Mouse (Mus musculus) ovary, postnatal 36 days (tissue): ENCODE measurements at regions not wholly inside any gene's neighbourhood (a gene's known extent, or its start where the extent isn't known, plus 50 kb on each side); places are given as distances from the start of the nearest gene placed in this dataset.

Experiments used
- DNase-seq: peaks from one replicate; pipeline ENCODE4 v3.0.0; 2022; ENCODE audit warnings: low spot score, mixed read lengths

DNA sequence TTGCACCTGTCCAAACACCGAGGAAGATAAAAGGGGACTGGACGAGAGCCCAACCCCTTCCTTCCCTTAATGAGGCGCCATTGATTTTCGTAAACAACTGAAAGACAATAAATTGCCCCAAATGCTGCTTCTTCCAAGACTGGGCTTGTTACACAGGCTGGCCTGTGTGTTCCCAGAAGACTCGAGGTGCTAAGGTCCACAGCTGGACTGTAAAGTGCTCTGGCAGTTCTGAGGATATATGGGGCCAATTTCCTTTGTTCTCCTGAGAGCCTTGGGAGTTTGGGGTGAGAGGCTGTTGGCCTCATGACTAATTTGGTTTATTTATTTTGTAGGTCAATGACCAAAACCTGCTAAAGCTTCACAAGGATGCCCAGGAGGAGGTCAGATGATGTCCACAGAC lies 377.3 kb upstream of the Prickle1 start:
- no peak for DNase-seq

DNA sequence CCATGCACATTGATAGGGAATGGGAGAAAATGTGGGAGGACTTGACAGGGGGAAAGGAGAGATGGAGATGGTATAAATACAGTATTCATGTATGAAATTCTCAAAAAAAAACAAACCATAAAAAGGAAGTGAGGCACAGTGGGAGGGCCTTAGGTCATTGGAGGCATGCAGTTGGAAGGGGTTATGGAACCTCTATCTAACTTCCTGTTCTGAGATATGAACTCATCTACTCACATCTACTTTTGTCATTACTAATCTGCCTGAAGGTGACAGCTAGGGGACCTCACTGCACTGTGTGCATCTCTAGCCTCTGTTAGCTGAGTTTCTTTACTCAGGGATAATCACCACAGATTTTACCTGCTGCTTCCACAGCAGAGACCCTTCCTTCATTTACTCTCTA lies 366.3 kb upstream of the Prickle1 start:
- DNase-seq = no peak

DNA sequence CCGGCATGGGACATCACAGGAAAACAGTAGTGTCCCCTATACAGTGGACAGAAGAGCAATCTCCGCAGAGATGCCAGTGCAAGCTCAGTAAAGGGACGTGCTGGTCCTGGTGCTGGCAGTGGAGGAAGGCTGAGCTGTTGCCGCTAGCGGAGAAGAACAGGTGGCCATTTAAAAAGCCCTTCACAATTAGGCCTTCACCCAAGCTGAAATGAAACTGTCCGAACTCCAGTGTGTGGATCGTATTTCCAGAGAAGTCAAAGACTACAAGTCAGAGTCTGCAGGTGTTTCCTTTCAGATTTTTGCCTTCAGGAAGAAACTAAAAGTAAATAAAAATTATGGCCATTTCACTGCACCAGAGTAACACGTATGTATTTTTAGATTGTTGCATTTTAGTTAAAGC lies 364.2 kb upstream of the Prickle1 start:
- no peak for DNase-seq

DNA sequence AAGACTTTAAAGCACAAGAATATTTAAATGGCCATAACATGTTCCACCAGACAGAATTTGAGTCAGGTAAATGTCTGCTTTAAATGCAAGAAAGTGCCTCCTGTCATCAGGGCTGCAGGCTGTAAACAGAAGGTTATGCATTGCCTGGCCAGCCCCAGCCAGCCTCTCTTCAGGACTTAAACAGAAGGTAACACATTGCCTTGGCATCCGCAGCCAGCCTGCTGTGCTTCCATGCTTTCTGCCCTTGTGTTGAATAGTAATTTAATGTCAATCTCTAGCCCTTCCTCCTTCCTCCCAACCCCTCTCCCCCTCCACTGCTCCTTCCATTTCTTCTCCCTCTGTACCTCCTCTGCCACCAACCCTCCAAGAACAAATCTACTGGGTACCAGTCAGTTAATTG lies 362.4 kb upstream of the Prickle1 start:
- no peak for DNase-seq

DNA sequence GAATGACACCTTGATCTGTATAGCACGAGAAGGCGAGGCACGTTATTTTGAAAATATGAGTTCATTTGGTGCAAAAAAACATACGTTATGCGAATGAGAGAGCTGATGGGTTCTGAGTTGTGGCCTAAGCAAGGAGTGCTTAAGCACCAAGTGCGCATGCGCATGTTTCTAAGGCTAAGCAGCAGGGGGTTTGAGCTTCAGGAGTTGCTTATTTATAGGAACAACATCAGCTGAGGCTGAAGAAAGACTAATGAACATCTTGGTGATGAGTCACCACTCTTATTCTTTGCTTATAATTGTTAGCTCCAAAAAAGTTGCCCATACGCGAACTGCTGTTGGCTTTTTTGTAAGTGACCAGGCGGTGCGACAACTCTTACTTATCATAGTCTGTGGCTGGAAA lies 361.1 kb upstream of the Prickle1 start:
- no peak for DNase-seq

DNA sequence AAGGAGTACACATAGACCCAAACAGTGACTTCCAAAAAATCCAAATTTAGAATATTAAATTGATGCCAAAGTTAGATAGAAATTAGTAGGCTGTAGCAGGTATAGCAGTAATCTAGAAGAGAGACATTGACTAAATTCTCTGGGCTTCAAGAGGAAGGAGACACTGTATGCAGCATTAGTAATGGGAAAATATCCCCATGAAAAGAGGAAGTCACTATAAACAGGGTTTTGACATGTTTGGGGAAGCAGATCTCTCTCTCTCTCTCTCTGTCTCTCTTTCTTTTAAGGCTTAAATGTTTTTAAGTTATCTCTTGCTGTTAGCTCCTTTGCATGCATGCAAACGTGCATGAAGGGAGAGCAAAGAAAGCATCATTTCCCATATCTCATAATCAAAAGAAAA lies 357.9 kb upstream of the Prickle1 start:
- DNase-seq = no peak

DNA sequence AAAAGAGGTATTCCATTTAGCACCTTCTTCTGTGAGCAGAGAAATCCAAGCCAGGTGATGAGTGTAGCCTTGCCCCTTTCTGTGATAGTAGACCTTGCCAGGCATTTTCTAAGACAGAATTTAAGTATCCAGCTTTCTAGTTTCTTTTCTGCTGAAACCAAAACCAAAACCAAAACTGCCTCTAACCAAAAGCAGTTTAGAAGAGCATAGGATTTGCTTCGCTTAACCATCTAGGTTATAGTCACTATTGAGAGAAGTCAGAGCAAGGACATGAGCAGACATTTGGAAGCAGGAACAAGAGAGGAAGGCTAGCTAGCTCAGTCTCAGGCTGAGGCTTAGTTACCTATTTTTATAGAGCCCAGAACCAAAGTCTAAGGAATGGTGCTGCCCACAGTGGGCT lies 354.8 kb upstream of the Prickle1 start:
- DNase-seq = no peak

DNA sequence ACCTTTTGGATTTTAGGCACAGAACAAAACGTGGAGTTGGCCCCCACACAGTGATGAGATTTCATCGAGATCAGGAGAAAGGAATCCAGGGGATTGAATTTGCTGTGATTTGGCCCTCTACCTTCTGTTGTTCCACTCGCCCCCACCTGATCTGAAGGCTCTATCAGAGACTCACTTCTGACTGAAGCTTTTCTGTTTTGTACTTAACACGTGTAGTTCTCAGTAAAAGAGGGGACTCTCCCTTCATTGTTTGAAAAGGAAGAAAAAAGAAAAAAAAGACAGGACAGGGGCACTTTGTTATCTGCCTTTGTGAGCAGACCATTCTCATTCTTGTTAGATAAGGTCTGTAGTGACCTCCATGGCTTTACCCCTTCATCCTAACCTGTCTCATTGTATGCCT lies 353.2 kb upstream of the Prickle1 start:
- no peak for DNase-seq

DNA sequence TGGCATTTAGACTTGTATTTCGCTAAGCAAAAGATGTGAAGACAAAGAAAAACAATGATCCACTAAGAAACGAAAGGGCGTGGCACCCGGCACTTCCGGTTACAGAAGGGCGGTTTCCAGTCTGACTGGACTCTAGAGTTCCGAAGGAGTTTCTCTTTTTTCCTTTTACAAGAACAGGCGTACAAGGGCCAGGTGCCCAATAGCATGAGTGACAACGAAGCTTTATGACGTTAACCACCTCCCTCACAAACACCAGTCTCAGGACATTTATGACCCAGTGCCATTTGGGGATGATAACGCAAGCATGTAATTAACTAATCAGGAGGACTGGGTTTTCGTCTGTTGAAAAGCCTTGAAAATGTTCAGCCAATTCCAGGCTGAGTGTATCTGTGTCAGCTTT lies 347.9 kb upstream of the Prickle1 start:
- no peak for DNase-seq

DNA sequence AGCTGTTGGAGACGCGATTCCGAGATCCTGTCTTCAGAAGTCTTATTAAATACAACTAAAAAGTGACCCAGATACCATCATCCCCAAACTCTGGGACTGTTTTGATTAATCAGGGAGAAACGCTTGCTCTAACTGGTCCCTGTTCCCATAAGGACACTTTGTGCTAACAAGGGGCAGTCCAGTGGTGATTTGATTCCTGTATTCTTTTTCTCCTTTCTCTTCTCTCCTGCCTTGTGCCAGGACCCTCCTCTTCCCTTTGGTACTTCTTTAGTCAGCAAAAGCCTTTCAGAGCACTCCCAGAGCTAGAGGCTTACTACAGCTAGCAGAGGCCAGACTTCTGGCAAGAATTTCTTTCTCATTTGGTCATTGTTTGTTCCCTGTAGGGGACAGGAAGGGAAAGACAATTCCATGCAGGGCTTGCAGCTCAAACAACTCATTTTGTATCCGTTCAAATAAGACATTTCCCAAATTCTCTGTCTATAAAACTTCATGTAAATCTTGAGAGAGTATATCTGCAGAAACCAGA lies 337.3 kb upstream of the Prickle1 start:
- no peak for DNase-seq

DNA sequence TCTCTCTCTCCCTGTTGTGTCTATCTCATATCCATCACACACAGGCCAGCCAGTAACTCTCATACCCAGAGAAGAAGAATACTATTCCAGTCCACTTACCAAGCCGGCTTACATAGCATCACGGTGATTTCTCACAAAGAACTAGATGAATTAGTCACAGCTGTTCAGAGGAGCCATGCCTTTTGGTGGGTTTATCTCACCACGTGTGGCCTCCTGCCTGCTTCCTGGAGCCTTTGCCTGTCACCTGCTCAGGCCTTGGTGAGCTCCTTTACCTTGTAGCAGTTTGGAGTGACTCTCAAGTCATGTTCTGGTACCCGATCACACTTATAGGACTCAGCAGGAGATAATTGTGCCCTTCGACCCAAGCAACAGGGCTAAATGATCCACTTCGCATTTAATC lies 331.2 kb upstream of the Prickle1 start:
- DNase-seq = no peak

DNA sequence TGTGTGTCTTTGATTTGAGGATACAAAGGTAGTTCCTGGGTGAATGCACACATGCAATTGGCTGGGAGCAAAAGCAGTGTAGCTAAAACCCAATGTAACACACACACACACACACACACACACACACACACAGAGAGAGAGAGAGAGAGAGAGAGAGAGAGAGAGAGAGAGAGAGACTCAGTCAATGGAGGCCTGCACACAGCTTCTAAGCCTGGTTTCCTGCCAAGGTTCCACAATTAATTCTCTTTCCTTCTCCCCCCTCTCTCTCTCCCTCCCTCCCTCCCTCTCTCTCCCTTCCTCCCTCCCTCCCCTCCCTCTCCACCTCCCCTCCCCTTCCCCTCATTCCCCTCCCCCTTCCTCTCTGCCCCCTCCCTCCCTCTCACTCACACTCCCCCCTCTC lies 330.6 kb upstream of the Prickle1 start:
- no peak for DNase-seq

DNA sequence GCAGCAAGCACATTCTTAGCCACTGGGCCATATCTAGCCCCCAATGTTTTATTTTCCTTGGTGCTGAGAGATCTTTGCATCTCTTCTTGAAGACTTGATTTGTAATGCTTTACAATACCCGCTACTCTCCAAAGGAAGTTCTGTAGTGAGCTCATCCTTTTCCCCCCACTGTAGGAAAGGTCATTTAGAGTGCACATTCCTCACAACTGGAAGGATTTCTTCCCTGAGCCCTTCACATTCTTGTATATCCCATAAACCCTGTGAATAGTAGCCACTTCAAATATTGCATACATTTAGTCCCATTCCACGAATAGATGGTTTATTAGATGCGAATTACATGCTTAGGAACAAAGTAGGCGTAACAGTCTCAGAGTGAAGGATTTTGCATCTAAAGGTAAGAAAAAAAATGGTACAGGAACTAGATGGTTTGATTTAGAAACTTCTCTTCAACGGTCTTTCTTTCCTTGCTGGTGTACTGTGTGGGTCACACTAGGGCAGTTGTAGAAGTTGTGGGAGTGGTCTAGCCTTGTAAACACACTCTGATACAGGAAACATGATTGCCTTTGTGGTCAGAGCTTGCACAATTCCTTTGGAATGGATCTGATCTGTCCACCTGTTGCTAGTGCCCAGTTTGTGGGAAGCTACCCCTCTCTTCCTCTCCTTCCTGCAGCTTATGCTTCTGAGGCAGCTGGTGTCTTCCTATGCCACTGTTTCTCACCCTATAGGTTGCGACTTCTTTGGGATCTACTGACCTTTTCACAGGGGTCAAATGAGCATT lies 326.0 kb upstream of the Prickle1 start:
- no peak for DNase-seq

DNA sequence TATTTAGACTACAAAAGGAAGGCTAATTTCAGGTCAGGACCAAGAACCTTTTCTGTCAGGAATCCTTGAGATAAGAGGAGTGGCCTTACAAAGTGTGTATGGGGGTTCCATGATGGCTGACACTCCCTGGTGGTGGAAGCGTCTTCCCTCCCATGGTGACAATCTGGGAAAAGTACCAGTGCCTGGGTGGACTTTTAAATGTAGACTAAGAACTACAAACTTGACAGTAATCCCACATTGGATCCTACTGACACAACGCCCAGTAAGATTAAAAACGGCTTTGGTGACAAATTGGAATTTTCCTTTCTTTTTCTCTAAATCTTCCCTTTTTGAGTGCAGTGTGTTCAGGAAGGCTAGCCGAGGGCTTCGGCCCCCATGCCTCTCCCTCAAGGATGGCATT lies 325.3 kb upstream of the Prickle1 start:
- no peak for DNase-seq

DNA sequence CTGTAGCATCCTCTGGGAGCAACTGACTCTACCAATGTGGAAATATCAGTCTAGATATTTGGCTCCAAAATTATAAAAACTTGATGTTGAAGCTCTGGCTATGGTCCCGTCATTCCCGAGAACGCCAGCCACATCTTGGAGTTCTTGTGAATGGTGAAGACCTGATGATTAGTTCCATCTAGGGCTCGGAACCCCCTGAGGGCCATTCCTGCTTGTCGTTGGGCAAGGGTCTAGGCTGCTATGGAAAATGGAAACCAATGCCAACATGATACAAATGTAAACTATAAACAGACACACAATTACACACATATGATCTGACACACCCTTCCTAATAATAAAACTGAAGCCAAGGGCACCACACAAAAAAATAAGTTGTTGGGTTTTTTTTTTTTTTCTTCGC lies 323.9 kb upstream of the Prickle1 start:
- no peak for DNase-seq

DNA sequence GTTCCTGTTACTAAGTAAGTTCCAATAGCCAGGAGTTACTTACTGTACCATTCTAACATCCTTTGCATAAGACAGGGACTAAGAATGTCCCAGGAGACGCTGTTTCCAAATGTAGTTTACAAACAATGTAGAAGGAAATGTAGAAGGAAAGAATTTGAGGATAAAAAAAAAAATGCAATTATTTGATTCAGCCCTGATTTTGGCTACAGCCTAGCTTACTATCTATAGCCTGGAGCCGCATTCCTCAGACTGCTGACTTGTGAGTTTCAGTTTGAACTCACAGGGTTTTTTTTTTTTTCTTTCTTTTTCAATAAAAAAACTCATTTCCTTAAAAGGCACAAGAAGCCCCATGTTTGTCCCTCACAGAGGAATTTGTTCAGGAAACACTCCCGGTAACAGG lies 321.2 kb upstream of the Prickle1 start:
- no peak for DNase-seq

DNA sequence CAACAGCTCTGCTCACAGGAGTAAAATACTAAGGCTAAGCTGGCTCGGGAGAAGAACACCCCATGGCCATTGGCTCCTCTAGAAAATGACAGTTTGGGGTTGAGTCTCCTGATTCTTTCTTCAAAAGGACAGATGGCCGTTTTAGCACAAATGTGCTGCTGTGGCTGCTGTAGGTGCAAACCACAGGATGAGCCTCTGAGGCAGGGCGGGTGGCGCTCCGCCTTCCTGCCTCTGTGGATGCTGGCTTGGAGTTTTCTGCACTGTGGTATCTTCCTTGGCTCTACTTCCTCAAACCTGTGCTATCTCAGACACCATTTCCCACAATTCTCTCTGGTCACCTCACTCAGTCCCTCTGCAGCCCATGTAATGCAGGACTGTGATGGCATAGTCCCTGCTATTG lies 317.8 kb upstream of the Prickle1 start:
- DNase-seq = no peak

DNA sequence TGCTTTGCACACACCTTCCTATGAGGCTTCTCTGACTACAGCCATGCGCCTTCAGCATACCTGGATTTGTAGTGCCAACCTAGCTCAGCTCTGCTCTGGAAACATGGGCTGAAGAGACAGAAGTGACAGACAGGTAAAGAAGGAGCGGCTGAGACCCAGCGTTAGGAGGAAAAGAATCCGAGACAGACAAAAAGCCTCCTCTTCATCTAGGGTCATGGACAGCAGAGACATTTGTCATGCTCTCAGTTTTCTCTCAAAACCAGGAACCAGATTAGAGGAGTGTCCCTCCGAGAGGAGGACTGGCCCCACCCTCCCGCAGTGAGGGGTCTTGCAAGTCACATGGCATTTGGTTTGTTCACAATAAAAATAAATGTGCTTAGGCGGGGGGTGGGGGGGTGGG lies 317.4 kb upstream of the Prickle1 start:
- no peak for DNase-seq

DNA sequence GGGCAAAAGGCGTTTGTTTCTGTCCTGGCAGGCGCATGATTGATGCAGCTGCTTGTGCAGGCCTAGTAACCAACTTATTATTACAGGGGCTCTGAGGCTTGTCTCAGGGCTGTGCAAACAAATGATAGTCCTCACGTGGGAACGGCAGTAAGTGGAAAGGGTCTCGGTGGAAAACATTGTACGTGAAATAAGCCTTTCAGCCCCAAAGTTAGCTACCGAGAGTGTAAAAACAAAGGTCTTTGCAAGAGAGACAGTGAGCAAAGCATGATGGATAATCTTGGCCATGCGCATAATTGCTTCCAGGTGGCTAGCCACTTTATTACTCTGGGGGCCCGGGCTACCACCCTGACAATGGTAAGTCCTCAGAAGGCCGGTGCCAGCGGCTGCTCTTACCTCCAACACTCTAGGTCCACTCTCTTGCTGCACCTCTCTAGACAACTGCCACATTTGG lies 315.3 kb upstream of the Prickle1 start:
- DNase-seq = no peak

DNA sequence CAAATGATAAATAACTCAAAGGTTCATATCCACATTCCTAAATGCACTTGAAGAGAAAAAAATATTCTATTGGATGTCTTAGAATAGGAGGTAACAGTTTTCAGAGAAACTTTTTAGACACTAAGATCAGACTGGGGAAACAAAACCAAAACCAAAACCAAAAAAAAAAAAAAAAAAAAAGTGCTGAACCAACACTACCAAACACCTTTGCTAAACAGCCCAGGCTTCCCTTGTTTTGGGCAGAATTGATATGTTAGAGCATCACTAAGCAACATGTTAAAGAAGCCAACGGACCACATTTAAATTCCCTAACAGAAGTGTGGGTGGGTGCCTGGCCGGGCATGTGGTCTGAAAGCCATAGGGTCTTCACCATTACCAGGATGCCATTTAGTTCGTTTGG lies 314.5 kb upstream of the Prickle1 start:
- DNase-seq = no peak

DNA sequence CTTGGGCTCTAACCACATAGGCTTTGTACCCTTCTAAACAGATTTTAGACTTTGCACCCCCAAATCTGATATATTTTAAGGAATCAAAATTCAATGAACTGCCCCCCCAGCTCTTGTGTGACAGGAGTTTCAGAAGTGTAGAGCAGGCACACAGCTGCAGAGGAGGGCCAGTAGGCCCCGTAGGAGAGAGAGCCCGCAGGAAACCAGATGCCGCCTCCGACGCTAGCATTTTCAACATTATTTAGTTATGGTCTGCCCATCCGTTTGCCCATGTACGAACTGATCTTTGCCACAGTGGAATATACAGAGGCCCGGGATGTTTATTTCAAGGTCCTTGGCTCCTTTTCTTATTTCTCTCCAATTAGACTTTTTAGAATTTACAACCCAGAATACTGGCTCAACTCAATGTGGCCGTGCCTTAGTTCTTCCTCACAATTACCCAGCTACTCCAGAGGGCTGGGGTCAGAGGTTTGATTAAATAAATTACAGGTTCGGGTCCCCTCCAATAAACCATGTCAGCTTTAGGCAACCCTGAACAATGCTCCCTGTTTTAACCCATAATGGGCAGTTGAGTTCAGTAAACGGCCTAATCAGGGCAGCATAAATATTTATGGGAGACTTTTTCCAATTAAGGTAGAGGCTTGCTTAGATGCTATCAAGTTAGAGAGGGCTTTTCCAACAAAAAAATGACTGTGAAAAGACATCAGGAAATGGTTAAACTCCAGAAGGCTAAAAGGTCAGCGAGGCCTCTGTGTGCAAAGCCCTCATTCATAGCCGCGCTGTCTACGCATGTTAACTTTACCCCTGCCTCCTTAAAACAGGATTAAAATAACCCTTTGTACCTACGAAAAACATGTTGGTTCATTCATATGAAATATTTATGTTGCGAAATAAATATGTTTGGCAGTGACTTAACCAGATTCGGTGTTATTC lies 308.2 kb upstream of the Prickle1 start:
- no peak for DNase-seq

DNA sequence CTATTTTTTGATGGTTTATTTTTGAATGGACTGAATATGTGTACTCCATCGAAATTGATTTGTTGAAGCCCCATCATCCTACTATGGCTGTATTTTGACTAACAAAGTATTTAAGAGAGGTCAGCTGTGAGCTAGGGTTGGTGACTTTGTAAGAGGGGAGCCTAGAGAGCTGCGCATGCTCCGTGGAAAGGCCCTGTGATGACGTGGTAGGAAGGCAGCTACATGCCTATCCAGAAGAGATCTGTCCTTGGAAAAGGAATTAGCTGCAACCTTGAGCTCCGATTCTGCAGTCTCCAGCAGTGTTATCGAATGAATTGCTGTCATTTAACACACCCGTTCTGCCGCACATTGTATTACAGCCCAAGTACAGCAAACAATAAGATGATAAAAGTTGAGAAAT lies 287.1 kb upstream of the Prickle1 start:
- no peak for DNase-seq

DNA sequence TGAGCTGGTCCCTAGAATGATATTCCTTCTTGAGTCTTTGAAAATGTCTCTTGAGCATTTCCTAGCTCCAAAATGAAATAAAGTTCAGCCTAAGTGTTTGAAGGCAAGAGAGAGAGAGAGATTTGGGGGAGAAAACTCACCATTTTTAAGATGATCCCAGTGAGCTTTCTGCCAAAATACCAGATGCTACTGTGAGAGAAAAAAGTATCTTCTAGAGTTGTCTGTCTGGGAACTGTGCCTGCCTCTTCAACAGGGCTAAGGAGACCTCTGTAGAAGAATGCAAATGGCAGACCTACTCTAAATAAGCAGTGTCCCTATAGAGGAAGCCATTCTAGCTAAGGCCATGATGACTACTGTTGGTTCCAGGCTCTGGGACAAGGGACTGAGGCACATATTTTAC lies 285.6 kb upstream of the Prickle1 start:
- no peak for DNase-seq
